Comparison of ENCODE assay signal across 8 mouse cellular contexts in the genomic region with DNA sequence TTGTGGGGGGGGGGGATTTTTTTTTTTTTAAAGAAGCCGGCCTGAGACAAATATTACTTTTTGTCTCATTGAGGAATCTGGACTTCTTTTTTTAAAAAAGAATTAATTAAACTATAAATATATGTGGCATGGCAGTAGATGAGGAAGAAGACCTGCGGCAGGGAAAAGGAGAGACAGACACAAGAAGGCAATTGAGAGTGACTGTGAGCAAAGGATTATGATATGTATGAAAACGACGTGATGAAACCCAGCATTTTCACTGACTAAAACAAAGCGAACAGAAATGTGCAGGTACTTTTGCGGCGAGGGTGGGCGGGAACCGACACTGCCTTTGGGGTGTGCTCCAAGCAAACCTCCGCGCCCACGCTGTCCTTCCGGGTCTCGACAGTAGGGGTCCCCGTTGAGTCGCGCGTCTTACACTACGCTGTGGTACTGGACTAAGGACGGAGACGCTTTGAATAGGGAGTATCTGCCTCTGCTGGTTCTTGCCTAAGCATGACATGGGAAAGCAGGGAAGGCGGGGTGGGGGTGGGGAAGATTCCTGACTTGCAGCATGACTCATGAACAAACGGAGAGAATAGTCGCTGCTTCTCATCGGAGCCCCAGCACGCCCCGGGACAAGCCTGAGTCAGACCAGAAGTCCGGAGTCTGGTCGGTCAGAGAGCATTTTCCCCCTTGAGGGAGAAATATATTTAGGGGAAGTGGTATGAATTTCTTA. TPM values are rescaled to one million over a fixed set of nuclear protein-coding genes. Genes with fewer than 3 reads are reported as not detected.
DNase-seq lines count a peak whose midpoint lies in the region; ATAC-seq and TF ChIP-seq lines count a peak whose summit lies in the region.

No protein-coding gene starts in this region.

- peak; percentile 90 to 92 for DNase-seq in B cell, adult 2 months
- DNase-seq in brain, adult 2 months (ENCODE audit: low read depth, low spot score): peak; percentile 98
- peak; percentile 98 for DNase-seq in kidney, postnatal 0 days (ENCODE audit: low spot score)
- DNase-seq in liver, embryonic 11.5 days (ENCODE audit: low spot score): peak; percentile 90
- DNase-seq in naive thymus-derived CD4-positive, alpha-beta T cell, adult 2 months (ENCODE audit: low read depth): peak; percentile 93

- no peaks in the 10 kb centered on the region for H3K9me3 ChIP-seq in heart, embryonic 12.5 days (replicated peaks)
- no peaks in the 10 kb centered on the region for H3K9me3 ChIP-seq in kidney, postnatal 0 days (replicated peaks; ENCODE audit: low read length)
- no peaks in the 10 kb centered on the region for H3K9me3 ChIP-seq in liver, embryonic 11.5 days (ENCODE audit: control insufficient read depth, low read length)
- H3K9me3 ChIP-seq in stomach, embryonic 14.5 days (ENCODE audit: control insufficient read depth, low read depth, low read length): no peaks in the 10 kb centered on the region

- no peak overlapping the region for H3K9ac ChIP-seq in heart, embryonic 12.5 days
- H3K9ac ChIP-seq in kidney, postnatal 0 days (ENCODE audit: low read depth, low read length): no peak overlapping the region
- H3K9ac ChIP-seq in liver, embryonic 11.5 days (ENCODE audit: low read depth, low read length): no peak overlapping the region
- H3K9ac ChIP-seq in stomach, embryonic 14.5 days (replicated peaks; ENCODE audit: low read depth, low read length): no peak overlapping the region

- H3K36me3 ChIP-seq in heart, embryonic 12.5 days: no peaks in the 10 kb centered on the region
- H3K36me3 ChIP-seq in kidney, postnatal 0 days (ENCODE audit: insufficient read depth, low read length): no peaks in the 10 kb centered on the region
- no peaks in the 10 kb centered on the region for H3K36me3 ChIP-seq in liver, embryonic 11.5 days (ENCODE audit: control insufficient read depth, insufficient read depth, low read length)
- no peaks in the 10 kb centered on the region for H3K36me3 ChIP-seq in stomach, embryonic 14.5 days (ENCODE audit: control insufficient read depth, insufficient read depth, low read length)

- WGBS in heart, embryonic 12.5 days: 3% methylated on average over 29 of the region's 29 CpGs
- 3% methylated on average over 29 of the region's 29 CpGs for WGBS in kidney, postnatal 0 days
- 4% methylated on average over 29 of the region's 29 CpGs for WGBS in liver, embryonic 11.5 days
- WGBS in stomach, embryonic 14.5 days: 3% methylated on average over 29 of the region's 29 CpGs

- H3K27ac ChIP-seq in heart, embryonic 12.5 days (ENCODE audit: poor library complexity, severe bottlenecking): no peak overlapping the region
- H3K27ac ChIP-seq in kidney, postnatal 0 days: no peak overlapping the region
- H3K27ac ChIP-seq in liver, embryonic 11.5 days (ENCODE audit: low read depth, low read length): no peak overlapping the region
- peak overlapping the region; percentile 40; the same call in 1 of the 2 replicates for H3K27ac ChIP-seq in stomach, embryonic 14.5 days (ENCODE audit: low read length)

- peak; percentile 97 for TF ChIP-seq CTCF in kidney, postnatal 0 days (IDR thresholded peaks at IDR 0.05; ENCODE audit: low read depth)

- H3K27me3 ChIP-seq in heart, embryonic 12.5 days (replicated peaks): no peaks in the 10 kb centered on the region
- no peaks in the 10 kb centered on the region for H3K27me3 ChIP-seq in kidney, postnatal 0 days (ENCODE audit: insufficient read depth, low read length)
- no peaks in the 10 kb centered on the region for H3K27me3 ChIP-seq in liver, embryonic 11.5 days (replicated peaks; ENCODE audit: control insufficient read depth, insufficient read depth, low read length)
- no peaks in the 10 kb centered on the region for H3K27me3 ChIP-seq in stomach, embryonic 14.5 days (ENCODE audit: control insufficient read depth, insufficient read depth, low read length)

- ATAC-seq in erythroid progenitor cell, adult 5-6 weeks (replicated peaks; ENCODE audit: low FRiP score, poor library complexity, severe bottlenecking): peak; percentile 77
- peak; percentile 93 for ATAC-seq in heart, embryonic 12.5 days (ENCODE audit: insufficient number of reproducible peaks, low FRiP score)
- ATAC-seq in kidney, postnatal 0 days (replicated peaks; ENCODE audit: low FRiP score, low read depth): peak; percentile 97
- peak; percentile 84 for ATAC-seq in liver, embryonic 11.5 days (replicated peaks; ENCODE audit: low FRiP score)
- peak; percentile 96 for ATAC-seq in stomach, embryonic 14.5 days (ENCODE audit: insufficient number of reproducible peaks, insufficient read depth, low FRiP score, low read depth)

- H3K4me1 ChIP-seq in heart, embryonic 12.5 days (replicated peaks): peaks cover 20% of the 10 kb centered on the region
- H3K4me1 ChIP-seq in kidney, postnatal 0 days (replicated peaks; ENCODE audit: insufficient read depth, low read length): no peaks in the 10 kb centered on the region
- peaks cover 3% of the 10 kb centered on the region; the same call in 1 of the 2 replicates for H3K4me1 ChIP-seq in liver, embryonic 11.5 days (replicated peaks; ENCODE audit: control insufficient read depth, insufficient read depth, low read length)
- H3K4me1 ChIP-seq in stomach, embryonic 14.5 days (ENCODE audit: control insufficient read depth, insufficient read depth, low read length): peaks cover 7% of the 10 kb centered on the region

- peak overlapping the region; percentile 34 for H3K4me3 ChIP-seq in heart, embryonic 12.5 days
- H3K4me3 ChIP-seq in kidney, postnatal 0 days (replicated peaks; ENCODE audit: low read depth, low read length): no peak overlapping the region; the same call in 1 of the 2 replicates
- H3K4me3 ChIP-seq in liver, embryonic 11.5 days (ENCODE audit: low read depth, low read length): peak overlapping the region; percentile 29
- peak overlapping the region; percentile 20; the same call in 1 of the 2 replicates for H3K4me3 ChIP-seq in stomach, embryonic 14.5 days (ENCODE audit: low read depth, low read length)

- peak overlapping the region; percentile 67 for H3K4me2 ChIP-seq in heart, embryonic 12.5 days
- H3K4me2 ChIP-seq in kidney, postnatal 0 days (ENCODE audit: low read length): peak overlapping the region; percentile 48
- peak overlapping the region; percentile 59 for H3K4me2 ChIP-seq in liver, embryonic 11.5 days
- H3K4me2 ChIP-seq in stomach, embryonic 14.5 days (replicated peaks; ENCODE audit: low read depth, low read length): peak overlapping the region; percentile 48

RNA-seq across cellular contexts. Expression of a gene that starts 50.6 kb away (rescaled TPM):
- 0.36 and 2.5 TPM in 2 replicates for total RNA-seq in erythroid progenitor cell, adult 5-6 weeks (2015; ENCODE audit: low replicate concordance)
- total RNA-seq in erythroid progenitor cell, adult 5-6 weeks (2017; ENCODE audit: low replicate concordance): 0.45 and 4.4 TPM in 2 replicates
- polyA plus RNA-seq in heart, embryonic 12.5 days (2016; fragmentation: Nextera tagmentation; extraction: Ambion mirVana): 9.8 and 10.1 TPM in 2 replicates
- 9.9 and 11.0 TPM in 2 replicates for polyA plus RNA-seq in kidney, postnatal 0 days (2015; fragmentation: Nextera tagmentation; extraction: Ambion mirVana)
- polyA plus RNA-seq in liver, embryonic 11.5 days (2014; fragmentation: Nextera tagmentation; extraction: Ambion mirVana): 11.9 and 12.9 TPM in 2 replicates
- 16.2 and 18.1 TPM in 2 replicates for polyA plus RNA-seq in stomach, embryonic 14.5 days (2014; fragmentation: Nextera tagmentation; extraction: Ambion mirVana)
